Comparison of ENCODE assay signal across 15 mouse cellular contexts in the genomic region with DNA sequence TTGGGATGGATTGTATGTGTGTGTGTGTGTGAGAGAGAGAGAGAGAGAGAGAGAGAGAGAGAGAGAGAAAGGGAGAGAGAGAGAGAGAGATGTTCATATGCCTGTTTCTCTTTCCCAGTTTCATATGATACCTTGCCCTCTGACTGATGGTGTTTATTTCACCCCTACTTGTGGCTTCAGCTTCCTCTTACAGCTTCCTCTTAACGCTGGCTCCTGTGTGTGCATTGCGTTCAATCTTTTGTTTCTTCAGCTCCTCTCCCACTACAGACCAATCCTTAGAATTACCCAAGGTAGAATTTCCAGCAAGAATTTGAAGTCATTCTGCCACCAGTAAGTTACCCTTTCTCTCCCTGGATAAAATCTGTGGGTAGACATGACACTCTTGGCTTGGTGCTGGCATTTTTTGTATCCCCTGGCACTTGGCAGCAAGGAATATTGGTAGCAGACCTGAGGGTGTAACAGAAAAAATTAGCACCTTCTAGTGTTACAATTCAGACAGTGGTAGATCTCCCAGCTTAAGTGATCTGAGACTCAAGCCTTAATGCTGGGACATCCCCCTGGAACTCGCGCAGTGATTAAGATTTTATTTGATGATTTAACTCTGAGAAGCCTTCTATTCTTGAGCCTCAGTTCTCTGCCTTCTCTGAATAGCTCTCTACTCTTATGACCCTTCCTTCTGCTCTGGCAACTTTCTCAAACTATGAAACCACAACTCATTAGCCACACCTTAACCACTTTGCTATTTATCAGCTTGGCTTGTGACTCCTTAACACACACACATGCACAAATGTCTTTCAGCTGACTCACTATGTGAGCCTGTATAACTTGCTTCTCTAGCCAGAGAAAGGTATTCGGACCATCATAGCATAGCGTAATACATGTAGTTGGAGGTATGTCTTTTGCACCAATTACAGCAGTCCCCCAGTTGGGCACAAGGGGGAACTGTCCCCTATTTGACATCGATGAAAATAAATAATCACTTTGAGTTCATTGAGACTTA. TPM values are rescaled to one million over a fixed set of nuclear protein-coding genes. Genes with fewer than 3 reads are reported as not detected.
DNase-seq lines count a peak whose midpoint lies in the region; ATAC-seq and TF ChIP-seq lines count a peak whose summit lies in the region.
"Had no signal": no experiment of that assay in that cellular context is flagged by ENCODE, and none has a peak within 500 bp of the region (broad histone marks: within the 10 kb centered on the region; RNA-seq: fewer than 3 reads in every experiment).

No protein-coding gene starts in this region.

- peak; percentile 8 for DNase-seq in kidney, postnatal 0 days (ENCODE audit: low spot score)
- no peak for DNase-seq in kidney, postnatal 10 days
- DNase-seq in A20 (ENCODE audit: low read depth, low spot score): peak; percentile 71
- DNase-seq in naive thymus-derived CD4-positive, alpha-beta T cell, adult 2 months (ENCODE audit: low read depth): peak; percentile 58
- DNase-seq in limb, embryonic 10.5 days (ENCODE audit: low spot score): no peak
- DNase-seq in embryo, embryonic 10 days (ENCODE audit: low spot score): no peak
- DNase-seq: kidney, postnatal 36 days had no signal

- 70% methylated on average over 7 of the region's 7 CpGs for WGBS in kidney, postnatal 0 days
- WGBS in limb, embryonic 10.5 days: 85% methylated on average over 7 of the region's 7 CpGs

- no peaks in the 10 kb centered on the region for H3K9me3 ChIP-seq in kidney, postnatal 0 days (replicated peaks; ENCODE audit: low read length)
- H3K9me3 ChIP-seq in limb, embryonic 10.5 days (replicated peaks): no peaks in the 10 kb centered on the region
- H3K9me3 ChIP-seq: forebrain, embryonic 15.5 days; heart, embryonic 10.5 days; neural tube, embryonic 12.5 days had no signal

- ATAC-seq in kidney, postnatal 0 days (replicated peaks; ENCODE audit: low FRiP score, low read depth): no peak
- ATAC-seq in activated CD4-positive, CD25-positive, alpha-beta regulatory T cell, adult 4 months: peak; percentile 71
- no peak for ATAC-seq in cerebellum, adult (ENCODE audit: insufficient number of reproducible peaks, low FRiP score, low TSS enrichment)
- ATAC-seq: forebrain, embryonic 15.5 days; hindbrain, embryonic 16.5 days had no signal

- H3K27ac ChIP-seq in kidney, postnatal 0 days: no peak overlapping the region
- H3K27ac ChIP-seq in limb, embryonic 10.5 days: no peak overlapping the region
- H3K27ac ChIP-seq: forebrain, embryonic 15.5 days; heart, embryonic 10.5 days; neural tube, embryonic 12.5 days had no signal

- peak; percentile 21; the same call in 1 of the 2 replicates for TF ChIP-seq CTCF in kidney, postnatal 0 days (IDR thresholded peaks at IDR 0.05; ENCODE audit: low read depth)

- H3K27me3 ChIP-seq in kidney, postnatal 0 days (ENCODE audit: insufficient read depth, low read length): no peaks in the 10 kb centered on the region
- H3K27me3 ChIP-seq in limb, embryonic 10.5 days (ENCODE audit: low read depth, poor library complexity, severe bottlenecking): no peaks in the 10 kb centered on the region
- H3K27me3 ChIP-seq: forebrain, embryonic 15.5 days; neural tube, embryonic 12.5 days had no signal

- H3K4me2 ChIP-seq in kidney, postnatal 0 days (ENCODE audit: low read length): no peak overlapping the region
- H3K4me2 ChIP-seq: forebrain, embryonic 15.5 days; neural tube, embryonic 12.5 days had no signal

- no peaks in the 10 kb centered on the region for H3K36me3 ChIP-seq in kidney, postnatal 0 days (ENCODE audit: insufficient read depth, low read length)
- no peaks in the 10 kb centered on the region for H3K36me3 ChIP-seq in limb, embryonic 10.5 days
- H3K36me3 ChIP-seq: forebrain, embryonic 15.5 days; heart, embryonic 10.5 days; neural tube, embryonic 12.5 days had no signal

- no peaks in the 10 kb centered on the region for H3K4me1 ChIP-seq in kidney, postnatal 0 days (replicated peaks; ENCODE audit: insufficient read depth, low read length)
- H3K4me1 ChIP-seq in limb, embryonic 10.5 days: no peaks in the 10 kb centered on the region
- H3K4me1 ChIP-seq: forebrain, embryonic 15.5 days; heart, embryonic 10.5 days; neural tube, embryonic 12.5 days had no signal

- no peak overlapping the region for H3K4me3 ChIP-seq in kidney, postnatal 0 days (replicated peaks; ENCODE audit: low read depth, low read length)
- H3K4me3 ChIP-seq in limb, embryonic 10.5 days: no peak overlapping the region
- H3K4me3 ChIP-seq: forebrain, embryonic 15.5 days; heart, embryonic 10.5 days; neural tube, embryonic 12.5 days had no signal

- H3K9ac ChIP-seq in kidney, postnatal 0 days (ENCODE audit: low read depth, low read length): no peak overlapping the region
- H3K9ac ChIP-seq: forebrain, embryonic 15.5 days; neural tube, embryonic 12.5 days had no signal

RNA-seq across cellular contexts. Expression of gene Wdr49, which starts 17.3 kb away (rescaled TPM):
- polyA plus RNA-seq in kidney, postnatal 0 days (2015; fragmentation: Nextera tagmentation; extraction: Ambion mirVana): not detected in 2 replicates
- polyA plus RNA-seq in activated CD4-positive, CD25-positive, alpha-beta regulatory T cell, adult 4 months (2017; shearing (Covaris generic)): not detected
- not detected in 2 replicates for polyA plus RNA-seq in limb, embryonic 10.5 days (2016; fragmentation: Nextera tagmentation; extraction: Ambion mirVana)
- polyA plus RNA-seq: forebrain, embryonic 15.5 days; heart, embryonic 10.5 days; limb, embryonic 11.5 days; lung, embryonic 16.5 days; neural tube, embryonic 12.5 days had no signal

RNA-seq across cellular contexts. Expression of gene Pdcd10, which starts 57.4 kb away (rescaled TPM):
- 123 and 131 TPM in 2 replicates for polyA plus RNA-seq in kidney, postnatal 0 days (2015; fragmentation: Nextera tagmentation; extraction: Ambion mirVana)
- 100 to 1,000 TPM; 209 to 283 TPM for polyA plus RNA-seq in activated CD4-positive, CD25-positive, alpha-beta regulatory T cell, adult 4 months (2017; shearing (Covaris generic))
- 73.3 and 80.7 TPM in 2 replicates for polyA plus RNA-seq in limb, embryonic 10.5 days (2016; fragmentation: Nextera tagmentation; extraction: Ambion mirVana)

RNA-seq across cellular contexts. Expression of gene Serpini1, which starts 58.1 kb away (rescaled TPM):
- polyA plus RNA-seq in kidney, postnatal 0 days (2015; fragmentation: Nextera tagmentation; extraction: Ambion mirVana): 8.1 and 9.0 TPM in 2 replicates
- 10 to 100 TPM; 18.1 to 22.8 TPM for polyA plus RNA-seq in activated CD4-positive, CD25-positive, alpha-beta regulatory T cell, adult 4 months (2017; shearing (Covaris generic))
- 1.7 and 4.0 TPM in 2 replicates for polyA plus RNA-seq in limb, embryonic 10.5 days (2016; fragmentation: Nextera tagmentation; extraction: Ambion mirVana)

Comparison
In these comparisons a context has a peak if more than half of its experiments do, and no peak if none do; other contexts are left out.
1. DNase-seq: peak in kidney, postnatal 0 days (single experiment), A20 (single experiment) and naive thymus-derived CD4-positive, alpha-beta T cell, adult 2 months (single experiment); none in kidney, postnatal 10 days (single experiment), limb, embryonic 10.5 days (single experiment) and embryo, embryonic 10 days (single experiment).